Mouse (Mus musculus) CD4-positive, CD25-positive, alpha-beta regulatory T cell, adult 4 months (primary cell): Measurements from ENCODE around the gene Foxp1. TPM values are rescaled to one million over a fixed set of nuclear protein-coding genes. Genes with fewer than 3 reads are reported as not detected.

ENCODE experiments used
- ATAC-seq: one replicate; pipeline ENCODE4 v1.8.0; 2017
- polyA plus RNA-seq, 2 experiments: library from polyadenylated mRNA; unstranded; fragments of 100-300 nt; shearing (Covaris generic); gene quantifications; one replicate each; pipeline ENCODE4 v1.2.1; 2017

Foxp1 gene
- polyA plus RNA-seq, 2 experiments from 2014 or later: 275 to 341 TPM

DNA sequence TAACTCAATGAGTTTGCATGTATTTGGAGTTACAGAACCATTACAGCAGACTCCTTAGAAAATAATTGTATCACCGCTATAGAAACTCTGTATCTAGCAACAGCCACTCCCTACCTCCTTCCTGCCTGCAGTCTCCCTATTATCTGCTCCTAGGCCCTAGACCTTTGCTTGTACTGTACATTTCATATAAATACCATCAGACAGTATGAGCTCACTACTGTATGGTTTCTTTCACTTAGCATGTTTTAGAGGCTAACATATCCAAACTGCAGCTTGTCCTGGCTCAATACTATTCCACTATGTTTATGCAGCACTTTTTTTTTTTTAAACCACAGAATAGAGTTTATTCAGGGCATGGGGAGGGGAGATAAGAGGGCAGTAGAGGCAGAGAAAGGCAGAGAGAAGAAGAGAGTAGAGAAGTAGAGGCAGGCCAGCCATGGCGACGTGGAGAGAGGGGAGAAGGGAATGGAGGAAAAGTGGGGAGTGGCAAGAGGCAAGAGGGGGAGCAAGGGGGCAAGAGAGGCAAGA is 539.1 kb downstream of the Foxp1 start:
- no peak for ATAC-seq

- ATAC-seq: no peak
These were observed 541.3 kb downstream of the Foxp1 start for GRCm38 (mm10) chr6:98981265-98981664.

DNA sequence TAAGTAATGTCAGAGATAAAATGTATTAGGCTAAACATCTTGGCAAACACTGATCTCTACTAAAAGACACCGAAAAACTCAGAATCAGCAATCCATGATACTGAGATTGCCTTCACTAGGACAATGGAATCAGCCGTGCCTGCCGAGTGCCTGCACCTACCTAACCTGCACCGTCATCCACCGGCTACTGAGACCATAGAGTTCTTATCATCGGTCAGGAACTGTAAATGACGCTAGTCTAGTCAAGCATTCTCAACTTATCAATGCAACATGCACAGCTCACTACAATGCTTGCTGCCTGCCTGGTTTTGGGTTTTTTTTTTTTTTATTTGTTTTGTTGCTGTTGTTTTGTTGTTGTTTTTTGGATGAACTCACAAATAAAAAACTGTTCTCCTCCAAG is 542.1 kb downstream of the Foxp1 start:
- ATAC-seq: no peak

DNA sequence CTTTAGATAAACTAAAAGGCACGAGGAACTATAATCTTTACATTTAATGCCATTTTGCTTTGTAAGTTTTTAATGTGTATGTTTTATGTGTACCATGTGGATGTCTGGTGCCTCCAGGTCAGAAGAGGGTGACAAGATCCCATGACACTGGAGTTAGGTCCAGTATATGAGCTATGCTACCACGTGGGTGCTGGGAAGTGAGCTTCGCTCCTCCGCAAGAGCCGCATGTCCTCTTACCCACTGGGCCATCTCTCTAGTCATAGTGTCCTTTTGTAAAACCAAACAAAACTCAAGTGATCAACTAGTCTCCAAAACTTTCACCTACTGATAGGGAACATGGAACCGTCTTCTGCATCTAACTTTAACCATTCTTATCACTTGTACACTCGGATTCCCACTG is 542.5 kb downstream of the Foxp1 start:
- no peak for ATAC-seq

DNA sequence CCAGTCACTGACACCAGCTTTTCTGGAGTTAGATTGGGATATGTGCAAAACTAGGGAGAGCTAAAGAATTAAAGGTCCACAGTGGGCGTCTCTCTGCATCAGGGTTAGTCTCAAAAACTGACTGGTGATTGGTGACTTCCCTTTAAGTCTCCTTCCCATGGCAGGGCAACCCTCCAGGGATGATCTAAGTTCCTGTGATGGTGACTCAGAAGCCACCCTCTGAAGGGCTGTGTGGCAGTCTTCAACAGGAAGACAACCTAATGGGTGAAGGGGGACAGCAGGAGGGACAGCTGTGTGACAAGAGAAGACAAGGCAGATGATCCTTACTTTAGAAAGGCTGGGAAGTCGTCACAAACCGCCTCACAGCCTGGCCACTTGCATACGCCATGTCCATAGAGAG is 544.7 kb downstream of the Foxp1 start:
- no peak for ATAC-seq

- ATAC-seq: no peak
These were observed 546.6 kb downstream of the Foxp1 start for GRCm38 (mm10) chr6:98975918-98976317.

DNA sequence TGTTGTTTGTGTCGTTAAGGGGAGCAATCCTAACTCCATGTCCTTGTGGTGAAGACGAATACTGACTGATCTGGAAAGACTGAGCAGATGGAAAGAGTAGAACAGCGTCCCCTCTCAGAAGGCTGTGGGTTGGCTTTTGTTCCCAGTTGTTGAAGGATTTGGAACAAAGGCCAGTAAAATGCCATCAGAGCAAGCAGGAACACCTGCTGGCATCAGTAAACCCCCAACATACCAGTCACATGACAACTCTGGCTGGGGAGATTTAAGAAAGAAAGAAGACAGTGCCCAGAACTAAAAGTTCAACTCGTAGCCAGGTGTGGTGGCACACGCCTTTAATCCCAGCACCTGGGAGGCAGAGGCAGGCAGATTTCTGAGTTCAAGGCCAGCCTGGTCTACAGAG is 549.1 kb downstream of the Foxp1 start:
- no peak for ATAC-seq

DNA sequence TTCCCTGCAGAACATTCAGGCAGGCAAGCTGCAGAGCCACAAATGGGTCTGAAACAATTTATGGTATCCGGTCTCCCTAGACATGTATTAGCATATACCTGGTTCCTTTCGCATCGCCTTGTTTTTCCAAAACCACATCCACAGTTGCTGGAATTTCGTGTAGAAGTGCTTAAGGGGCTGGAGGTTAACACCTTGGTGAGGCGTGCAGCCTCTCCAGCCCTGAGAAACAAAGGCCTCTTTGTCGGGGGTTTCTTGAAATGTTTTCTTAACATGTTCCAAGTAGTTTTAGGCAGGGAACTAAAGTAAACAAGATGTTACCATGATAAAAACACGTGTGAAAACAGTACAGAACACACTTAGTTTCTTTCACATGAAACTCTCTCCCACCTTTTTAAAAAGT is 550.1 kb downstream of the Foxp1 start:
- ATAC-seq: no peak

DNA sequence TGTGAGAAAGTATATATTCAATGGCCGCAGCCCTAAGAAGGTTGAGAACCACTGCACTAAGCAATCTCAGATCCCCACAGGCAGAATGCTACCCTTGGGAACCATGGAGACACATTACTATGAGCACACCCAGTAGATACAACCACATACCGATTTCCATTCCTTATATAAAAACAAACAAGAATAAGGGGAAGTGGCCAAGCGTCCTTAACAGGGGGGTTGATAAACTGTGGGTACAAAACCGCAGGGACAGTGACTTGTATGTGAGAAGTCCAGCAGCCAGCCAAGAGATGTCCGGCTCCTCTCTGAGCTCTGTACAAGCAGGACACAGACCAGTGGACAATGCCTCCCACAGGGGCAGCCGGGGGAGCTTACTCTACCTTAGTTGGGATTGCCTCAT is 563.2 kb downstream of the Foxp1 start:
- no peak for ATAC-seq

GRCm38 (mm10) chr6:98956522-98957169 is 565.9 kb downstream of the Foxp1 start:
- no peak for ATAC-seq

DNA sequence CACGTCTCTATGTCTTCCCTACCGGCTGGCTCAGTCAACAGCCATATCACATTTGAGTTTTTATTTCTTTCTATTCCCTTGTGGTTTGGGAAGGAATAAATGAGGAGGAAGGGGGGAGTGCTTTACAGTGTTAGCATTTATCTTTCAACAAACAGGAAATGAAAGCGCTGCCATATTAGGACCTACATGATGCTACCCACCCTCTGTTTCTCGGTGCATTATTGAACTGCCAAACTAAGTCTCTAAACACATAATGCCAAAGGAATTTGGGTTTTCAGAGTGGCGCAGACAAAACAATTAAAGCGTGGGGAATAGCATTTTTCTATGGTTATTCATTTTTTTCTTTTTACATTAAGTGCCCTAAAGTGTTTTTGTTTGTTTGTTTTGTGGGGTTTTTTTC is 566.8 kb downstream of the Foxp1 start:
- ATAC-seq: no peak

GRCm38 (mm10) chr6:98954439-98954838 is 568.1 kb downstream of the Foxp1 start:
- ATAC-seq: no peak

DNA sequence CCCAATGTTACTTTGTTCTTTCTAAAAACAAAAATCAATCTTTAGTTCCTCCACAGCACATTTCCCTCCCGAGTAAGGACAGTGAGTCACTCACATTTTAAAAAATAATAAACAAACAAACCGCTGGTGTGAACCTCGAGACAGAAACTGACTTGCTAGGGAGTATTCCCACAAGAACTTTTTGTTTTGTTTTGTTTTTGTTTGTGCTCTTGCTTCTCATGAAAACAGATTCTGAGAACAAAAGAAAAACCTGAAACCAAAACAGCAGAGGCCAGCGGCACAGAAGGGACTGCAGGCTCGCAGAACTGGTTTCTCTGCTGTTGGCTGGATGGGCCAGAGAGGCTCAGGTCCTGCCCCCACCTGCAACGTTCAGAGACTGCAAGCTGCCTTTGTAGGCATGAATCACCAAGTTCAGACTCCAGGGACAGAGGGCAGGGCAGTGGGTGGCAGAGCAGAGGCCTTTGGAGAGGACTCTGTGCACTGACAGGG is 572.8 kb downstream of the Foxp1 start:
- no peak for ATAC-seq

- ATAC-seq: no peak
These were observed 573.2 kb downstream of the Foxp1 start for GRCm38 (mm10) chr6:98949286-98949685.

DNA sequence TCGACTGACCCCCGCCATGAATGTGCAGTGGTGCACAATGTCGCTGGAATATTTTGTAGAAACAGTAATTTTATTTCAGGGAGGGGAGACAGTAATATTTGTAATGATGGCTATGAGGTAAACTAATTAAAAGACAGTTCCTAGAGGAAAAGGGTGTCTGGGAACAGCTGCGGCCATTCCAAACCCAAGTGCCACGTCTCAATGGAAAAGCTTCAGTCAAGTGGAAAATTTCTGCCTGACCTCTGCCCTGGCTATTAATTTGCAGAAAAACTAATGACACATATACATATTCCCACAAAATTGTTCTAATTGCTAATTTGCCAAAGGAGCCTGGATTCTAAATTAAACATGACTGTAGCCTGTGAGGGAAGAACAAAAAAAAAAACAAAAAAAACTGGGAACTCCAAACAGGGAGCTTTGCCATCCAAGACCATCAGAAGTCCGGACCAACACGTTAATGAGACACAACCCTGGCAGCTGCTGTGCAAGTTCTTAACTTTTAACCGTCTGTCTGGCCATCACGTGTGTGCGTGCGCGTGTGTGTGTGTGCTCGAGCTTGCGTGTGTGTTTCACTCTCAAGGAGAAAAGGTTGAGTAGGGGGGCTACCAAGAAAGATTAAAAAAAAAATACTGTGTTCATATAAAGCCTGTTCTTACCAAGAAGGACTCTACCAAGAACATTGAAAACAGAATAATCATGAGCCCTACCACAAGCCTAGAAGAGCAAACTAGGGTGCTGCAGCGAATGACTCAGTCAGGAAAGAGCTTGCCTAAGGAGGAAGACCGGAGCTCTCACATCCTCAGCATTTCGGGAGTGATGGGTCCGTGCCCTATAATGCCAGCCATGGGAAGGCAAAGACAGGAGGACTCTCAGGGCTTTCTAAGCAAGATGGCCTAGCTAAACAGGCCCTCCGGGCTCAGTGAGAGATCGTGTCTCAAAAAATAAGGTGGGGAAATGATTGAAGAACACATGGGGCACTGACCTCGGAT is 574.1 kb downstream of the Foxp1 start:
- ATAC-seq: no peak

GRCm38 (mm10) chr6:98947486-98948152 is 574.9 kb downstream of the Foxp1 start:
- no peak for ATAC-seq

- no peak for ATAC-seq
These were observed 575.8 kb downstream of the Foxp1 start for GRCm38 (mm10) chr6:98946731-98947130.

GRCm38 (mm10) chr6:98945496-98946412 is 576.8 kb downstream of the Foxp1 start:
- no peak for ATAC-seq

DNA sequence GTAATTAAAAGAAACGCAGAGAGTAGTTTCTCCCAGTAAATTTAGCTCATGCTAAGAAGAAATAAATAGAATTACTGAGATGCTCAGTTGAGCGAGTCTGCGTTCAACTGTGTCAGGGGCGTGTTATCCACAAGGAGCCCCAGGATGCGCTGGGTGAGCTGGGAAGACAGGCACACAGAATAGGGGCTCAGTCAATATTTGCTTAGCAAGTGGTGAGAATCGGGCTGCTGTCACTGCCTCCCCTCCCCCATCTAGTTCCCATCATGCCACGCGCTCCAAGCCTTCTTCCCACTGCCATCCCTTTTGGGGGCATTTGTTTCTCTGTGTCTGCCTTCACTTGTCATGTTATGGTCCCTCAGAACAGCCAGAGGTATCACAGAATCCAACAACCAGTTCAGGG is 584.2 kb downstream of the Foxp1 start:
- no peak for ATAC-seq

GRCm38 (mm10) chr6:98937513-98937912 is 585.0 kb downstream of the Foxp1 start:
- no peak for ATAC-seq

- ATAC-seq: no peak
These were observed 586.1 kb downstream of the Foxp1 start for GRCm38 (mm10) chr6:98936377-98936776.

DNA sequence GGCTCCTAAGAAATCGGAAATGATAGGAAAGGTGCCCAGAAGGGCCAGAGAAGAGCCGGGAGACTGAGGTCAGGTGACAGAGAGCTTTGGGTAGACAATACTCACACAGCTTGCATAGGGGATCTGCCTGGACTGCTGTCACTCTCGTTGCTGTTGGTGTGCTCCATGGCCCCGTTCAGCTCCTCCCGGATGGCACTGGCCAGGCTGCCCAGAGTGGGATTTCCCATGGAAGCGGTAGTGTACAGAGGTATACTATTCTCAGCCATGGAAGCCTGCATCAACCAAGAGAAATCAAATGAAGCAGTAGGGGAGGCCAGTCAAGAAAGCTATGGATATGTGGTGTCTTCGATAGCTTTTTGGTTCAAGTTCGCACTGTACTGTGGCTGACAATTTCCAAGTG is 587.4 kb downstream of the Foxp1 start:
- no peak for ATAC-seq
